Mouse (Mus musculus) spleen, adult 2 months (tissue): ENCODE measurements around the gene Cactin. TPM values are rescaled to one million over a fixed set of nuclear protein-coding genes. Genes with fewer than 3 reads are reported as not detected.

ENCODE experiments used
- DNase-seq, 2 experiments: peaks; one replicate each; pipeline versions ENCODE4 v3.0.0 to v3.0.0-alpha.2; 2012 to 2021; ENCODE audit warnings: low spot score in 2 of 2, low read depth in 1 of 2
- H3K27ac ChIP-seq: fragments of 200-500 bp; 2 replicates; pipeline ENCODE4 v1.5.1; 2012; ENCODE audit warnings: low read length, inconsistent platforms; ENCODE audit not compliant: insufficient read depth
- H3K27me3 ChIP-seq: fragments of 200-500 bp; 2 replicates; pipeline ENCODE4 v1.6.1; 2012; ENCODE audit warnings: mild to moderate bottlenecking, moderate library complexity, low read length, inconsistent platforms; ENCODE audit not compliant: control insufficient read depth, insufficient read depth
- H3K36me3 ChIP-seq: fragments of 200-500 bp; 2 replicates; pipeline ENCODE4 v1.6.1; 2012; ENCODE audit warnings: mild to moderate bottlenecking, low read length, inconsistent platforms; ENCODE audit not compliant: control insufficient read depth, insufficient read depth
- H3K4me1 ChIP-seq: fragments of 200-500 bp; 2 replicates; pipeline ENCODE4 v1.6.1; 2011; ENCODE audit warnings: inconsistent platforms; ENCODE audit not compliant: control insufficient read depth, insufficient read depth, insufficient read length
- H3K4me3 ChIP-seq: fragments of 200-500 bp; 2 replicates; pipeline ENCODE4 v1.5.1; 2011; ENCODE audit warnings: mild to moderate bottlenecking, inconsistent platforms; ENCODE audit not compliant: insufficient read depth, insufficient read length; ENCODE audit errors: extremely low read depth
- CTCF ChIP-seq: fragments of 200-500 bp; IDR thresholded peaks from 2 replicates; pipeline ENCODE4 v1.5.1; 2011; ENCODE audit warnings: mild to moderate bottlenecking, inconsistent platforms; ENCODE audit not compliant: insufficient read depth, insufficient read length, insufficient replicate concordance; ENCODE audit errors: extremely low read depth
- POLR2A ChIP-seq: fragments of 200-500 bp; IDR thresholded peaks from 2 replicates; pipeline ENCODE4 v1.6.1; 2011; ENCODE audit warnings: low read depth, low read length, inconsistent platforms
- WGBS: fragments of 180-500 bp; shearing (Covaris S2); methylation state at CpG from one replicate; pipeline ENCODE4 v1.1.7; 2018; 5-methylcytosine and 5-hydroxymethylcytosine counted together
- polyA plus RNA-seq: library from polyadenylated mRNA; depleted of rRNA; stranded (reverse); fragments of >200 nt; gene quantifications from 2 replicates; pipeline ENCODE4 v1.2.3, GENCODE M21; 2012; rRNA removed

The Cactin gene
- polyA plus RNA-seq, 1 experiment = 38.6 TPM

GRCm38 (mm10) chr10:81375322-81375721, 54.4 kb downstream of the Cactin start:
- WGBS = 97% methylated on average over 10 of the region's 10 CpGs
- no peaks in the 10 kb centered on the region for H3K27me3 ChIP-seq
- H3K4me3 ChIP-seq = no peak overlapping the region
- DNase-seq = no peak
- no peak overlapping the region for H3K27ac ChIP-seq
- TF ChIP-seq CTCF (no peak), POLR2A (no peak)
- H3K36me3 ChIP-seq = peaks cover 7% of the 10 kb centered on the region
- H3K4me1 ChIP-seq = peaks cover 16% of the 10 kb centered on the region; the same call in 1 of the 2 replicates

Other genes with a start within 250 kb of the Cactin start
- 0.27 and 0.32 TPM in 2 replicates for gene Creb3l3, start 222.2 kb upstream of the Cactin start, polyA plus RNA-seq
- 135 and 201 TPM in 2 replicates for gene Map2k2, start 215.2 kb upstream of the Cactin start, polyA plus RNA-seq
- 64.6 and 95.2 TPM in 2 replicates for gene Zbtb7a, start 185.9 kb upstream of the Cactin start, polyA plus RNA-seq
- gene Pias4, start 153.2 kb upstream of the Cactin start, polyA plus RNA-seq = 36.1 and 45.8 TPM in 2 replicates
- gene Eef2, start 144.5 kb upstream of the Cactin start, polyA plus RNA-seq = 1,457 and 1,736 TPM in 2 replicates
- 58.0 and 84.5 TPM in 2 replicates for gene Dapk3, start 138.1 kb upstream of the Cactin start, polyA plus RNA-seq
- not detected in 2 replicates for gene 4930442H23Rik, start 137.3 kb upstream of the Cactin start, polyA plus RNA-seq
- gene Nmrk2, start 119.1 kb upstream of the Cactin start, polyA plus RNA-seq = not detected in 2 replicates
- 0.92 and 0.95 TPM in 2 replicates for gene Atcay, start 90.3 kb upstream of the Cactin start, polyA plus RNA-seq
- gene Zfr2, start 87.9 kb upstream of the Cactin start, polyA plus RNA-seq = 5.5 and 6.1 TPM in 2 replicates
- 22.5 and 30.0 TPM in 2 replicates for gene Matk, start 68.2 kb upstream of the Cactin start, polyA plus RNA-seq
- 63.6 and 86.9 TPM in 2 replicates for gene Mrpl54, start 54.2 kb upstream of the Cactin start, polyA plus RNA-seq
- 63.0 and 77.1 TPM in 2 replicates for gene Apba3, start 54.1 kb upstream of the Cactin start, polyA plus RNA-seq
- 8.1 and 10.6 TPM in 2 replicates for gene Tjp3, start 29.5 kb upstream of the Cactin start, polyA plus RNA-seq
- gene Pip5k1c, start 28.1 kb upstream of the Cactin start, polyA plus RNA-seq = 93.2 and 111 TPM in 2 replicates
- gene Tbxa2r, start 7.6 kb downstream of the Cactin start, polyA plus RNA-seq = 68.1 and 92.5 TPM in 2 replicates
- 1.3 and 1.7 TPM in 2 replicates for gene Gipc3, start 22.2 kb downstream of the Cactin start, polyA plus RNA-seq
- gene Hmg20b, start 29.4 kb downstream of the Cactin start, polyA plus RNA-seq = 74.8 and 92.9 TPM in 2 replicates
- gene Mfsd12, start 36.4 kb downstream of the Cactin start, polyA plus RNA-seq = 20.2 and 32.6 TPM in 2 replicates
- 7.8 and 11.7 TPM in 2 replicates for gene 4930404N11Rik, start 44.7 kb downstream of the Cactin start, polyA plus RNA-seq
- gene Fzr1, start 57.4 kb downstream of the Cactin start, polyA plus RNA-seq = 127 and 128 TPM in 2 replicates
- 47.9 and 71.7 TPM in 2 replicates for gene Dohh, start 63.3 kb downstream of the Cactin start, polyA plus RNA-seq
- 2.3 and 2.9 TPM in 2 replicates for gene Gm48551, start 63.4 kb downstream of the Cactin start, polyA plus RNA-seq
- gene Gm48552, start 67.9 kb downstream of the Cactin start, polyA plus RNA-seq = 2.9 and 6.4 TPM in 2 replicates
- 18.3 and 22.9 TPM in 2 replicates for gene Smim24, start 71.9 kb downstream of the Cactin start, polyA plus RNA-seq
- 26.0 and 32.4 TPM in 2 replicates for gene Nfic, start 134.5 kb downstream of the Cactin start, polyA plus RNA-seq
- gene Celf5, start 161.6 kb downstream of the Cactin start, polyA plus RNA-seq = 0.33 and 0.70 TPM in 2 replicates
- 198 and 259 TPM in 2 replicates for gene Ncln, start 175.3 kb downstream of the Cactin start, polyA plus RNA-seq
- 127 and 168 TPM in 2 replicates for gene S1pr4, start 179.0 kb downstream of the Cactin start, polyA plus RNA-seq
- 14.8 and 15.1 TPM in 2 replicates for gene Gna15, start 203.1 kb downstream of the Cactin start, polyA plus RNA-seq
- gene Gna11, start 224.1 kb downstream of the Cactin start, polyA plus RNA-seq = 33.8 and 38.9 TPM in 2 replicates
- gene Aes, start 238.4 kb downstream of the Cactin start, polyA plus RNA-seq = 702 and 1,172 TPM in 2 replicates